Mouse (Mus musculus): ENCODE measurements at regions not wholly inside any gene's neighbourhood (a gene's known extent, or its start where the extent isn't known, plus 50 kb on each side); places are given as distances from the start of the nearest gene placed in this dataset.
"Not testable (repeated sequence)": the region's sequence is repeated elsewhere in the genome, so short reads cannot be mapped to it uniquely, and the experiment has no call there.

DNA sequence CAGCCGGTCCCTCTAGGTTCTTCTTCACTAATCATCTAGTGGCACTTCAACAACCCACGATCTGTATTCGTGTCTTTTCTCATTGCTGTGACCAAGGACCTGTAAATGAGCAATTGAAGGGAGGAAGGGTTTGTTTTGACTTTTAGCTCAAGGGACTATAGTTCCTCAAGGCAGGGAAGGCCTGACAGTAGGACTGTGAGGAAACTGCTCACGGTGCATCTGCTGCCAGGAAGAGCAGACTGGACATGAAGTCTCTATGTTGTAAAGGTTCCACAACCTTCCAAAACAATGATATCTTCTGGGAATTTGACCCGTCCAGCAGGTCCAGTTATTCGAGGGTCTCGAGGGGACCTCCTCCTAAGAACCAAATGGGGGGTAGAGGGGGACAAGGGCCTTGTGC lies 300.8 kb downstream of the Med10 start:
- 89% methylated on average over 7 of the region's 7 CpGs for WGBS

DNA sequence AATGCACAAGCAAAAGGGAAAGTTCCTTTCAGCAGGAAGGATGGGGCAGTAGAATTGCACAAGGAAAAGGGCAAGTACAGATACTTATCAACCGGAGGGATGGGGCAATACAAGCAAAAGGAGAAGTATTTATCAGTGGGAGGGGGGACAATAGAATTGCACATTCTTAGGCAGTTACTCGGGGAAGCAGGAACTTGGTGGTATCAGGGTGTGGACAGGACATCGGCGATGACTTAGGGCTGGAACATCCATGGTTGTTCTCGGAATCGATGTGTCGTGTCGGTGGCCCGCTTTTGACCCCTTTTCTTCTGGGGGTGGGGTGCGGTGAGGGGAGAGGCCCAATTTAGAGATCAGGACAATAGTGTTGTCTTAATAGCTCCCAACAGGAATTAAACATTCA lies 301.3 kb downstream of the Med10 start:
- not testable (repeated sequence) for H3K36me3 ChIP-seq (ENCODE audit: control insufficient read depth, insufficient read depth, low read length); H3K4me3 ChIP-seq (ENCODE audit: control insufficient read depth, insufficient read depth, low read length); H3K27me3 ChIP-seq (ENCODE audit: control insufficient read depth, insufficient read depth, low read length); H3K4me1 ChIP-seq (replicated peaks; ENCODE audit: control insufficient read depth, insufficient read depth, low read length); DNase-seq; H3K27ac ChIP-seq (ENCODE audit: control insufficient read depth, insufficient read depth, low read length)
- WGBS: 89% methylated on average over 10 of the region's 10 CpGs

More for the DNA sequence above, 300.8 kb downstream of the Med10 start:
- no peak overlapping the region for H3K27ac ChIP-seq (ENCODE audit: control insufficient read depth, insufficient read depth, low read length)
- no peaks in the 10 kb centered on the region for H3K36me3 ChIP-seq (ENCODE audit: control insufficient read depth, insufficient read depth, low read length)
- H3K4me1 ChIP-seq (replicated peaks; ENCODE audit: control insufficient read depth, insufficient read depth, low read length): no peaks in the 10 kb centered on the region
- no peaks in the 10 kb centered on the region for H3K27me3 ChIP-seq (ENCODE audit: control insufficient read depth, insufficient read depth, low read length)
- no peak overlapping the region for H3K4me3 ChIP-seq (ENCODE audit: control insufficient read depth, insufficient read depth, low read length)
- DNase-seq: no peak
- TF ChIP-seq CTCF (IDR thresholded peaks at IDR 0.05; ENCODE audit: borderline replicate concordance, control insufficient read depth, extremely low read depth, insufficient read depth, low read length, poor library complexity): no peak
- TF ChIP-seq POLR2A (IDR thresholded peaks at IDR 0.05; ENCODE audit: control insufficient read depth, extremely low read depth, insufficient read depth, low read length, poor library complexity): no peak

DNA sequence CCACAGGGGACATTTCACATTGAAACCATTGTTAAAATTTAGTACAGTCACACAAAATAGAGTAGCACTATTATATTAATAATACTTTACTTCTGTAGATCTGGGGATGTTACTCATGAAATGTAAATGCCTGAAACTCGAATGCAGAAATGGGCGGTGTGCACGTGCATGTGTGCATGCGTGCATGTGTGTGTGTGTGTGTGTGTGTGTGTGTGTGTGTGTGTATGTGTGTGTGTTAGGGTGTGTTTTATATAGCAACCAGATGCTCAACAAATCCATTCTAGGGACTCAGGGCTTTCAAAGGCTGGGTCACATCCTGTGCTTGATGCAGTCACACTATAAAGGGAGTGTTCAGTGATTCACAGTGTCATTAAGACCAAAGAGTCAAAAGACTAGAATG lies 301.7 kb downstream of the Med10 start:
- no peak for DNase-seq
- H3K27me3 ChIP-seq (ENCODE audit: control insufficient read depth, insufficient read depth, low read length): no peaks in the 10 kb centered on the region
- H3K27ac ChIP-seq (ENCODE audit: control insufficient read depth, insufficient read depth, low read length): no peak overlapping the region
- H3K4me3 ChIP-seq (ENCODE audit: control insufficient read depth, insufficient read depth, low read length): no peak overlapping the region
- TF ChIP-seq POLR2A (IDR thresholded peaks at IDR 0.05; ENCODE audit: control insufficient read depth, extremely low read depth, insufficient read depth, low read length, poor library complexity) (no peak), CTCF (IDR thresholded peaks at IDR 0.05; ENCODE audit: borderline replicate concordance, control insufficient read depth, extremely low read depth, insufficient read depth, low read length, poor library complexity) (no peak)
- no peaks in the 10 kb centered on the region for H3K36me3 ChIP-seq (ENCODE audit: control insufficient read depth, insufficient read depth, low read length)
- H3K4me1 ChIP-seq (replicated peaks; ENCODE audit: control insufficient read depth, insufficient read depth, low read length): no peaks in the 10 kb centered on the region
- 92% methylated on average over 4 of the region's 4 CpGs for WGBS

DNA sequence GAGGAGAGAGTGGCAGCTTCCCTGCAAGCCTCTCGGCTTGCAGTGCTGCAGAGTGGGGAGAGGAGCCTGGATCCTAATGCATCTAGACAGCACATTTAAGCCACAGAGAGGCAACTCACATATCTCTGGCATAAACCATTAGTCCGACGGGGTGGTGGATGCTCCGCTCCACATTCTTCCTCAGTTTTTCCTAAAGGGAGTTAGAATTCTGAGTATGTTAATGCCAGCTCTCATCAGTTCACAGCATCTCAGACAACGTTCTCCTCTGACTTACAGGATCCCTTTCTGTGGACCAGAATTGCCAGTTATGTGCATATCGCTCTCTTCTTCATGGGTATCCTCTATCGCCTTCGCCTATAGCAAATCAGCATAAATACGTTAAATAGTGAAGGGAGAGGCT lies 313.4 kb downstream of the Med10 start:
- Histone ChIP-seq H3K36me3 (ENCODE audit: control insufficient read depth, insufficient read depth, low read length) (no peaks in the 10 kb centered on the region), H3K4me1 (replicated peaks; ENCODE audit: control insufficient read depth, insufficient read depth, low read length) (no peaks in the 10 kb centered on the region), H3K4me3 (ENCODE audit: control insufficient read depth, insufficient read depth, low read length) (no peak overlapping the region), H3K27me3 (ENCODE audit: control insufficient read depth, insufficient read depth, low read length) (no peaks in the 10 kb centered on the region), H3K27ac (ENCODE audit: control insufficient read depth, insufficient read depth, low read length) (no peak overlapping the region)
- 91% methylated on average over 9 of the region's 9 CpGs for WGBS
- DNase-seq: no peak
- no peak for TF ChIP-seq CTCF (IDR thresholded peaks at IDR 0.05; ENCODE audit: borderline replicate concordance, control insufficient read depth, extremely low read depth, insufficient read depth, low read length, poor library complexity)
- no peak for TF ChIP-seq POLR2A (IDR thresholded peaks at IDR 0.05; ENCODE audit: control insufficient read depth, extremely low read depth, insufficient read depth, low read length, poor library complexity)

DNA sequence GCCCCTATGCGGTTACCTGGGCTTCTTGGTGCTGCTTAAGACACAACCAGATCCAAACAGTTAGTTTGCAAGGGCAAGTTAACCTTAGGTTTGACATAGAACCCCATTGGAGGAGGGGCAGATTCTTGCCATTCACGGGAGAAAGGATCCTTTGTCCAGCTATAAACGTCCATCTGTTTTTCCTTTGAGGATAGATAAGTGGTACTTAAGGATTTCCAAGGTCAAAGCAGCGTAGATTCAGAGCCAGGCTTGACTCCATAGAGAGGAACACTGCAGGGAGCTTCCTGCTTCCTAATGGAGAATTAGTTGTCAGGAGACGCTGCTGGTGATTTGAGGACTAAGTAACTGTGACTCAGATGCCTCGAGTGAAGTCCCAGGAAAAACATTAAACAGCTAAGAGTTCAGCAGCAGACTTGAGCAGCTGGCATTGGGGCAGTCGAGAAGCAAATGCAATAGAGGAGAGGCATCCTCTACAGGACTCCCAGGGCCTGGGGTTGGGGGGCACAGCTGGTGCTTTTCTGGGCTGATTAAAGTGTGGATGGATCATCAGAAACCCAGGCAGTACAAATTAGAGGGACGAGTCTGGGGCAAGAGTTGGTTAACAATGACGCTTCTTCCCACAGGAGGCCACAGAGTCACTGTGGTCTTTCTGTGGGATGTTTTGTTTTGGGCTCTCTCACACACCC lies 322.8 kb downstream of the Med10 start:
- H3K27me3 ChIP-seq (ENCODE audit: control insufficient read depth, insufficient read depth, low read length): no peaks in the 10 kb centered on the region
- WGBS: 60% methylated on average over 9 of the region's 9 CpGs

DNA sequence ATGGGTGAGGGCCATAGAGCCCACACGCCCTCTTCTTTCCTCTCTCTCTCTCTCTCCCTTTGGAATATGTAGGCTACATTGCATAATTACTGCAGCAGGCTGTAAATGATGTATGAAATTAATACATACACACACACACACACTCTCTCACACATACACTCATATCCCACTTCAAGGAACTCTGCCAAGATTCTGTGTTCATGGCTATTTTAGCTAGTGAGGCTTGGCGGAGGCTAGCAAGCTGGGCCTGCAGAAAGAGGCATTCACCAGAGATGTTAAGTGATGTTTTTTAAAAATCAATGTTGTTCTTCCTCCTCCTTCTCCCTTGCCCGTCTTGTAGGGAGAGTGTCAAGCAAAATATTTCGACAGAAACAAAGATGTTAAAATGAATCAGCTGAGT lies 325.1 kb downstream of the Med10 start:
- TF ChIP-seq CTCF (IDR thresholded peaks at IDR 0.05; ENCODE audit: borderline replicate concordance, control insufficient read depth, extremely low read depth, insufficient read depth, low read length, poor library complexity) (no peak), POLR2A (IDR thresholded peaks at IDR 0.05; ENCODE audit: control insufficient read depth, extremely low read depth, insufficient read depth, low read length, poor library complexity) (no peak)
- WGBS: 80% methylated on average over 4 of the region's 4 CpGs
- H3K27ac ChIP-seq (ENCODE audit: control insufficient read depth, insufficient read depth, low read length): no peak overlapping the region
- DNase-seq: no peak
- H3K4me1 ChIP-seq (replicated peaks; ENCODE audit: control insufficient read depth, insufficient read depth, low read length): no peaks in the 10 kb centered on the region
- no peaks in the 10 kb centered on the region for H3K36me3 ChIP-seq (ENCODE audit: control insufficient read depth, insufficient read depth, low read length)
- H3K4me3 ChIP-seq (ENCODE audit: control insufficient read depth, insufficient read depth, low read length): no peak overlapping the region
- H3K27me3 ChIP-seq (ENCODE audit: control insufficient read depth, insufficient read depth, low read length): no peaks in the 10 kb centered on the region

More for the DNA sequence above, 322.8 kb downstream of the Med10 start:
- no peak for DNase-seq
- no peak overlapping the region for H3K4me3 ChIP-seq (ENCODE audit: control insufficient read depth, insufficient read depth, low read length)
- H3K36me3 ChIP-seq (ENCODE audit: control insufficient read depth, insufficient read depth, low read length): no peaks in the 10 kb centered on the region
- no peaks in the 10 kb centered on the region for H3K4me1 ChIP-seq (replicated peaks; ENCODE audit: control insufficient read depth, insufficient read depth, low read length)
- H3K27ac ChIP-seq (ENCODE audit: control insufficient read depth, insufficient read depth, low read length): no peak overlapping the region
- no peak for TF ChIP-seq CTCF (IDR thresholded peaks at IDR 0.05; ENCODE audit: borderline replicate concordance, control insufficient read depth, extremely low read depth, insufficient read depth, low read length, poor library complexity)
- TF ChIP-seq POLR2A (IDR thresholded peaks at IDR 0.05; ENCODE audit: control insufficient read depth, extremely low read depth, insufficient read depth, low read length, poor library complexity): no peak

DNA sequence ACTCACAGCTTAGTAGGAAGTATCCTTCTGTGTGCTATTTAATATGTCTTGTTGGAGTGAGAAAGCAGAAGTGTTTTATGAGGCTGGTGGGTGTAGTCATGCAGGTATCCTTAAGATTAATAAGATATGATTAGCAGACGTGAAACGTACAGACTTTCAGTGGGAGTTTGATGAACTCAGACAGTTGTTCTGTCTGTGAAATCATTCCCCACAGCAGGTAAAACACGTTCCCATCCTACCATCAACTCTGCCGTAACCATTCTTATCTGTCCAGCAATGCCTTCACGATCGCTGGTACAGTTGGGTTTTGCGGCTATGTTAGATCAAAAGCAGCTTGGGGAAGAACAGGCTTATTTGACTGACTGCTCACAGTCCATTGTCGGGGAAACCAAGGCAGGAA lies 332.3 kb downstream of the Med10 start:
- Histone ChIP-seq H3K27me3 (ENCODE audit: control insufficient read depth, insufficient read depth, low read length) (no peaks in the 10 kb centered on the region), H3K4me3 (ENCODE audit: control insufficient read depth, insufficient read depth, low read length) (no peak overlapping the region), H3K36me3 (ENCODE audit: control insufficient read depth, insufficient read depth, low read length) (no peaks in the 10 kb centered on the region), H3K4me1 (replicated peaks; ENCODE audit: control insufficient read depth, insufficient read depth, low read length) (no peaks in the 10 kb centered on the region), H3K27ac (ENCODE audit: control insufficient read depth, insufficient read depth, low read length) (no peak overlapping the region)
- no peak for DNase-seq
- no peak for TF ChIP-seq POLR2A (IDR thresholded peaks at IDR 0.05; ENCODE audit: control insufficient read depth, extremely low read depth, insufficient read depth, low read length, poor library complexity)
- no peak for TF ChIP-seq CTCF (IDR thresholded peaks at IDR 0.05; ENCODE audit: borderline replicate concordance, control insufficient read depth, extremely low read depth, insufficient read depth, low read length, poor library complexity)
- WGBS: 88% methylated on average over 8 of the region's 8 CpGs
